Mouse (Mus musculus): ENCODE data around the gene Sptbn1. TPM values are rescaled to one million over a fixed set of nuclear protein-coding genes. Genes with fewer than 3 reads are reported as not detected.
A peak's percentile ranks its signal among the peaks of the same experiment; 100 is the strongest.

The Sptbn1 gene
- polyA plus RNA-seq, 1 experiment, result 28.0 TPM

GRCm38 (mm10) chr11:30267036-30267891 is 711 bp downstream of the Sptbn1 start:
- peak overlapping the region; percentile 64 for H3K4me3 ChIP-seq (ENCODE audit: extremely low read depth, insufficient read depth, insufficient read length)
- 2% methylated on average over 59 of the region's 69 CpGs for WGBS
- DNase-seq (ENCODE audit: low read depth in 1 of 2, low spot score in 2 of 2), result peak in 1 of 2 experiments; percentile 10
- peak overlapping the region; percentile 49 for H3K27ac ChIP-seq (ENCODE audit: insufficient read depth, low read length)
- no peak for TF ChIP-seq CTCF (IDR thresholded peaks at IDR 0.05; ENCODE audit: extremely low read depth, insufficient read depth, insufficient read length, insufficient replicate concordance)
- no peak for TF ChIP-seq POLR2A (IDR thresholded peaks at IDR 0.05; ENCODE audit: low read depth, low read length)
- peaks cover 20% of the 10 kb centered on the region for H3K27me3 ChIP-seq (ENCODE audit: control insufficient read depth, insufficient read depth, low read length)
- peaks cover 9% of the 10 kb centered on the region; the same call in 1 of the 2 replicates for H3K4me1 ChIP-seq (ENCODE audit: control insufficient read depth, insufficient read depth, insufficient read length)
- no peaks in the 10 kb centered on the region for H3K36me3 ChIP-seq (ENCODE audit: control insufficient read depth, insufficient read depth, low read length)

GRCm38 (mm10) chr11:30266691-30267035 is 1.3 kb downstream of the Sptbn1 start:
- Histone ChIP-seq H3K4me1 (ENCODE audit: control insufficient read depth, insufficient read depth, insufficient read length) (peaks cover 9% of the 10 kb centered on the region; the same call in 1 of the 2 replicates), H3K27ac (ENCODE audit: insufficient read depth, low read length) (no peak overlapping the region), H3K27me3 (ENCODE audit: control insufficient read depth, insufficient read depth, low read length) (peaks cover 20% of the 10 kb centered on the region), H3K4me3 (ENCODE audit: extremely low read depth, insufficient read depth, insufficient read length) (peak overlapping the region; percentile 64), H3K36me3 (ENCODE audit: control insufficient read depth, insufficient read depth, low read length) (no peaks in the 10 kb centered on the region)
- WGBS, result 30% methylated on average over 7 of the region's 7 CpGs
- no peak for TF ChIP-seq CTCF (IDR thresholded peaks at IDR 0.05; ENCODE audit: extremely low read depth, insufficient read depth, insufficient read length, insufficient replicate concordance)
- no peak for TF ChIP-seq POLR2A (IDR thresholded peaks at IDR 0.05; ENCODE audit: low read depth, low read length)
- DNase-seq (ENCODE audit: low read depth in 1 of 2, low spot score in 2 of 2), result no peak

- DNase-seq (ENCODE audit: low read depth in 1 of 2, low spot score in 2 of 2), result no peak
- H3K4me3 ChIP-seq (ENCODE audit: extremely low read depth, insufficient read depth, insufficient read length), result no peak overlapping the region
- no peak for TF ChIP-seq CTCF (IDR thresholded peaks at IDR 0.05; ENCODE audit: extremely low read depth, insufficient read depth, insufficient read length, insufficient replicate concordance)
- no peak for TF ChIP-seq POLR2A (IDR thresholded peaks at IDR 0.05; ENCODE audit: low read depth, low read length)
- H3K4me1 ChIP-seq (ENCODE audit: control insufficient read depth, insufficient read depth, insufficient read length), result peaks cover 9% of the 10 kb centered on the region; the same call in 1 of the 2 replicates
- H3K36me3 ChIP-seq (ENCODE audit: control insufficient read depth, insufficient read depth, low read length), result no peaks in the 10 kb centered on the region
- WGBS, result 88% methylated on average over 2 of the region's 2 CpGs
- peaks cover 20% of the 10 kb centered on the region for H3K27me3 ChIP-seq (ENCODE audit: control insufficient read depth, insufficient read depth, low read length)
- no peak overlapping the region for H3K27ac ChIP-seq (ENCODE audit: insufficient read depth, low read length)
Measured at GRCm38 (mm10) chr11:30265666-30266065, 2.3 kb downstream of the Sptbn1 start.

DNA sequence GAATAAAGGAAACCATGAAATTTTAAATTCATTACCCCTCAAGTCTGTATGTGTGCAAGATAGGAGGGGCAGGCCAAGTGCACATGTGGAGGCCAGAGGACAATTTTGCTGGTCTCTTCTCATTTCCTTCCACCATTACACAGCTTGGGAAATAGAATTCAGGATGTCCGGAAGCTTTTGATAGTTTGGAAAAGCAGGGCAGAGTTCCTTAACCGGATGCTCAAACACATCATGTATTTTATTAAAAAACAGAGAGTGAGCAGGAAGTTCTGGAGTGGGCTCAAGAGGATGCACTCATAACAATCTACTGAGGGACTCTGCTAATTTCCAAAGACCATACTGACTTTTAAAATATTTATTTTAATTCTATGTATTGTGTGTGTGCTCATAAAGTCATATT is 4.3 kb downstream of the Sptbn1 start:
- 77% methylated on average over 2 of the region's 2 CpGs for WGBS
- H3K27ac ChIP-seq (ENCODE audit: insufficient read depth, low read length), result no peak overlapping the region

GRCm38 (mm10) chr11:30258739-30259350 is 9.1 kb downstream of the Sptbn1 start:
- 86% methylated on average over 6 of the region's 6 CpGs for WGBS
- Histone ChIP-seq H3K27me3 (ENCODE audit: control insufficient read depth, insufficient read depth, low read length) (no peaks in the 10 kb centered on the region), H3K4me3 (ENCODE audit: extremely low read depth, insufficient read depth, insufficient read length) (no peak overlapping the region), H3K4me1 (ENCODE audit: control insufficient read depth, insufficient read depth, insufficient read length) (no peaks in the 10 kb centered on the region), H3K27ac (ENCODE audit: insufficient read depth, low read length) (no peak overlapping the region), H3K36me3 (ENCODE audit: control insufficient read depth, insufficient read depth, low read length) (no peaks in the 10 kb centered on the region)
- no peak for DNase-seq (ENCODE audit: low read depth in 1 of 2, low spot score in 2 of 2)
- TF ChIP-seq POLR2A (IDR thresholded peaks at IDR 0.05; ENCODE audit: low read depth, low read length), result no peak
- TF ChIP-seq CTCF (IDR thresholded peaks at IDR 0.05; ENCODE audit: extremely low read depth, insufficient read depth, insufficient read length, insufficient replicate concordance), result no peak

More for the DNA sequence above, 4.3 kb downstream of the Sptbn1 start:
- Histone ChIP-seq H3K36me3 (ENCODE audit: control insufficient read depth, insufficient read depth, low read length) (no peaks in the 10 kb centered on the region), H3K4me1 (ENCODE audit: control insufficient read depth, insufficient read depth, insufficient read length) (peaks cover 9% of the 10 kb centered on the region; the same call in 1 of the 2 replicates), H3K4me3 (ENCODE audit: extremely low read depth, insufficient read depth, insufficient read length) (no peak overlapping the region), H3K27me3 (ENCODE audit: control insufficient read depth, insufficient read depth, low read length) (peaks cover 15% of the 10 kb centered on the region)
- no peak for DNase-seq (ENCODE audit: low read depth in 1 of 2, low spot score in 2 of 2)
- TF ChIP-seq CTCF (IDR thresholded peaks at IDR 0.05; ENCODE audit: extremely low read depth, insufficient read depth, insufficient read length, insufficient replicate concordance), result no peak
- TF ChIP-seq POLR2A (IDR thresholded peaks at IDR 0.05; ENCODE audit: low read depth, low read length), result no peak

DNA sequence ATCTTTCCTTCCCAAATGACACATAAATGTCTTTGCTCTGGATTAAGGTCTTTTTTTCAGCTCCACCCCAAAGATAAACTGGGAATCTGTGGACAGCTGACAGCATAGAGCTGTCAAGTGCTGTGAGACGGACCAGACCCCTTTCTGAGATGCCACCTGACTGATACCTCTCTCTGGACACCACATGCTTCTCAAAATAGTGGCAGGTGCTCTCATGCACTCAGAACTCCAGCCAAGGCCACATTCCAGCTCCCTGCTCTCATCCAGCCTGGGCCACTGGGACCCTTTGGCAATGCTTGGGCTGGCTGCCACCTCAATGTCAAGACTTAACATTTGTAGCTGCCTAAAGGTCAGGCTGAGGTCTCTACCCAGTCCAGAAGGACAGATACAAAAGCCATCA is 10.2 kb downstream of the Sptbn1 start:
- TF ChIP-seq POLR2A (IDR thresholded peaks at IDR 0.05; ENCODE audit: low read depth, low read length) (no peak), CTCF (IDR thresholded peaks at IDR 0.05; ENCODE audit: extremely low read depth, insufficient read depth, insufficient read length, insufficient replicate concordance) (no peak)
- DNase-seq (ENCODE audit: low read depth in 1 of 2, low spot score in 2 of 2), result no peak
- H3K27ac ChIP-seq (ENCODE audit: insufficient read depth, low read length), result no peak overlapping the region
- H3K27me3 ChIP-seq (ENCODE audit: control insufficient read depth, insufficient read depth, low read length), result no peaks in the 10 kb centered on the region
- 77% methylated on average over 1 of the region's 1 CpGs for WGBS
- no peaks in the 10 kb centered on the region for H3K36me3 ChIP-seq (ENCODE audit: control insufficient read depth, insufficient read depth, low read length)
- no peak overlapping the region for H3K4me3 ChIP-seq (ENCODE audit: extremely low read depth, insufficient read depth, insufficient read length)
- H3K4me1 ChIP-seq (ENCODE audit: control insufficient read depth, insufficient read depth, insufficient read length), result no peaks in the 10 kb centered on the region

DNA sequence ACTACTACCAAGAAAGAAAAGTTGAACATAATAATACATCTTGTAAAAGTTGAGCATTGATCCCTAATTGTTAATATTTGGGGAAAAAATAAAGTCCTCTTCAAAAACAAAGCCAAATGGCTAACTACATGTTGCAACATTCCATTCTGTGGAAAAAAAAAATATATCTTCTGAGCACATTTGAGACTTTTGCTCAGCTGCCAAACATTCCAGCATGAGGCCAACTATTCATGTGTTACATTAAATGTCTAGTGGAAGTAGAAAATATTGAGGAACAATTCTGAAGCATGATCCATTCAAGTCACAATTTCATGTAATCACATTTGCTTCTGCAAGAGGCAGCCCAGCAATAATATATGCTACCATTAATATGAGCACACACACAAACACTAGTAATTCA is 10.9 kb downstream of the Sptbn1 start:
- no peak for TF ChIP-seq CTCF (IDR thresholded peaks at IDR 0.05; ENCODE audit: extremely low read depth, insufficient read depth, insufficient read length, insufficient replicate concordance)
- TF ChIP-seq POLR2A (IDR thresholded peaks at IDR 0.05; ENCODE audit: low read depth, low read length), result no peak
- Histone ChIP-seq H3K27me3 (ENCODE audit: control insufficient read depth, insufficient read depth, low read length) (no peaks in the 10 kb centered on the region), H3K27ac (ENCODE audit: insufficient read depth, low read length) (no peak overlapping the region), H3K36me3 (ENCODE audit: control insufficient read depth, insufficient read depth, low read length) (no peaks in the 10 kb centered on the region), H3K4me3 (ENCODE audit: extremely low read depth, insufficient read depth, insufficient read length) (no peak overlapping the region), H3K4me1 (ENCODE audit: control insufficient read depth, insufficient read depth, insufficient read length) (no peaks in the 10 kb centered on the region)
- no peak for DNase-seq (ENCODE audit: low read depth in 1 of 2, low spot score in 2 of 2)

Measured in spleen, adult 2 months (tissue).